Mouse (Mus musculus): Measurements from ENCODE around the gene Pdlim3. TPM values are rescaled to one million over a fixed set of nuclear protein-coding genes. Genes with fewer than 3 reads are reported as not detected.

Gene Pdlim3
- total RNA-seq (2023) = 1 to 10 TPM in 1 of 2 experiments, under 1 TPM in 1; 0.32 to 1.6 TPM

GRCm38 (mm10) chr8:45885202-45885685 is at the start of gene Pdlim3:
Gene Pdlim3, plus strand, starts transcription at chr8:45885461.

DNA sequence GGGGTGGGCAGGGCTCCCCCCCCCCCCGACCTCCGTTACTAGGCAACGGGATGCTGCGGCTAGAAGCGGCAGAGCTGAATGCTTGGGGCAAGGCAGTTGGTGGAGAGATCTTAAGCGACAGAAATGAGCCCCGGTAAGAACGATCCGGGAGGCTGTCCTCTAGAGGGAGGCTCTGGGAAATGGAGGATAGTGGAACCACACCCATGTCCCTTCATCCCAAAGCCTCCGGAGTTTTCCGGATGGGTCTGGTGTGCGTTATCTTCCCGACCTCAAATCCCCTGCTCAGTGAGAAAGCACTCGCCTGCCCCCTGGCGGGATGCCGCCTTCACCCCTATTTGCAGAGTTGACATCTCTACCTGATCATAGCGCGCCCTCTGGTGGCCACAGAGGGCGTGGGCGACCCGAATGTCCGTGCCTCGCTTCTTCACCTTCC is 49.3 kb downstream of the Pdlim3 start, which contains the start of gene Ccdc110:
Ccdc110 (plus strand) TSS at position 38 of the 433 bp plus-strand sequence.

Other genes starting within 250 kb of the Pdlim3 start
- gene Ccdc110, start 49.2 kb downstream of the Pdlim3 start, total RNA-seq (2023) = not detected
- 1 to 10 TPM; 6.9 to 7.4 TPM for gene 1700029J07Rik, start 89.8 kb downstream of the Pdlim3 start, total RNA-seq (2023)
- gene Ufsp2, start 90.1 kb downstream of the Pdlim3 start, total RNA-seq (2023) = 10 to 100 TPM; 27.1 to 27.3 TPM
- gene Lrp2bp, start 113.8 kb downstream of the Pdlim3 start, total RNA-seq (2023) = under 1 TPM; 0.17 to 0.83 TPM
- 10 to 100 TPM; 12.5 to 15.4 TPM for gene Ankrd37, start 120.2 kb downstream of the Pdlim3 start, total RNA-seq (2023)